Mouse (Mus musculus) adrenal gland, adult 18-20 months (tissue): Measurements from ENCODE around the gene Fndc7. TPM values are rescaled to one million over a fixed set of nuclear protein-coding genes. Genes with fewer than 3 reads are reported as not detected.
"Not testable (repeated sequence)": the region's sequence is repeated elsewhere in the genome, so short reads cannot be mapped to it uniquely, and the experiment has no call there.

Source experiments
- DNase-seq, 2 experiments: peaks; one replicate each; pipeline ENCODE4 v3.0.0; 2021 to 2022; ENCODE audit warnings: low spot score in 2 of 2
- total RNA-seq, 2 experiments: library from RNA; stranded (reverse); gene quantifications; 1 replicate in 1 of 2; 2 replicates in 1 of 2; pipeline ENCODE4 v1.2.3; 2021

The Fndc7 gene
- total RNA-seq, 2 experiments from 2014 or later = 0.43 to 0.74 TPM

DNA sequence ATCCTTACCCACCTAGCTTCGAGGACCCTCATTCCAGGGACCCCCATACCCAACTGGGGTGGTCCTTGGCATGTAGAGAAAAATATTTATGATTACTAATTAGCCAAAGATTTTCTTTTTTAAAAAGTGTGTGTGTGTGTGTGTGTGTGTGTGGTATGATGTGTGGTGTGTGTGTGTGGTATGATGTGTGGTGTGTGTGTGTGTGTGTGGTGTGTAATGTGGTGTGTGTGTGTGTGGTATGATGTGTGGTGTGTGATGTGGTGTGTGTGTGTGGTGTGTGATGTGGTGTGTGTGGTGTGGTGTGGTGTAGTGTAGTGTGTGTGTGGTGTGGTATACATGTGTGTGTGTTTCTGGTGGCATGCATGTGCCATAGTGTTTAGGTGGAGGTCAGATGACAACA, 2.3 kb upstream of the Fndc7 start:
- DNase-seq = no peak

DNA sequence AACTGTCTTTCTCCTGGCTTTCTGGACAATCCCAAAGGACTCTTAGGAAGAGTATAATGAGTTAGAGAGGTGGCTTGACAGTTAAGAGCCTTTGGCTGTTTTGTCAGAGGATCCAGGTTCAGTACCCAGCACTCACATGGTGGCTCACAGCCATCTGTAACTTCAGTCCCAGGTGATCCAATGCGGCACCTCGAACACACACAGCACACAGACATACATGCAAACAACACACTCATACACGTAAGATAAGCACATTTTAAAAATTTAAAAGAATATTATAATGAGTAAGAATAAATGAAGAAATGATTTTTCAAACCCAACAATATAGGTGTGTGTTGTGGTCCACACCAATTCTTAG, 2.2 kb downstream of the Fndc7 start:
- DNase-seq = no peak

DNA sequence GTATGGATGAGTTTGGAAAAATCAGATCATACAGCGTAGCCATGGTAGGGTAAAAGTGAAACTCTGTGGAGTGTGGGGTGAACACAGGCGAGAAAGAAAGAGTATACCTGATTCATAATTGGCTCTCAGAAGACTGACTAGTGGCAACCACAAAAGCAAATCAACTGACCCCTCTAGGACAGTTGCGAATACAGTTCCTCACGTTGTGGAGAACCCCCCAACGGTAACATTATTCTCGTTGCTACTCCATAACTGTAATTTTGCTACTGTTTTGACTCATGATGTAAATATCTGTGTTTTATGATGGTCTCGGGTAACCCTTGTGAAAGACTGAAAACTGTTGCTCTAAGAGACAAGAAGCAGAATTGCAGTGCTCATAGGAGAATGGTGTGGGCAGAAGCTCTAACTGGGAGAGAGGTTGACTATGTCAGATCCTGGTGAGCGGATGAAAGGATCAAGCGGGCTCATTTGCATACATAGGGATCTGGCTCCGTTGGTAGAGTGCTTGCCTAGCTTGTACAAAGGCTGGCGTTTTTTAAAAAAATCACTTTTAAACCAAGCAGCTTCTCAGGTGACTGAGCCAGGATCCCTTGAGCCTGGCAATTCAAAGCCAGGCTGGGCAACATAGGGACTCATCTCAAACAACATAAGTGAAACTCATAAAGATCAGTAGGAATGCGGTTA, 2.7 kb downstream of the Fndc7 start:
- no peak for DNase-seq

DNA sequence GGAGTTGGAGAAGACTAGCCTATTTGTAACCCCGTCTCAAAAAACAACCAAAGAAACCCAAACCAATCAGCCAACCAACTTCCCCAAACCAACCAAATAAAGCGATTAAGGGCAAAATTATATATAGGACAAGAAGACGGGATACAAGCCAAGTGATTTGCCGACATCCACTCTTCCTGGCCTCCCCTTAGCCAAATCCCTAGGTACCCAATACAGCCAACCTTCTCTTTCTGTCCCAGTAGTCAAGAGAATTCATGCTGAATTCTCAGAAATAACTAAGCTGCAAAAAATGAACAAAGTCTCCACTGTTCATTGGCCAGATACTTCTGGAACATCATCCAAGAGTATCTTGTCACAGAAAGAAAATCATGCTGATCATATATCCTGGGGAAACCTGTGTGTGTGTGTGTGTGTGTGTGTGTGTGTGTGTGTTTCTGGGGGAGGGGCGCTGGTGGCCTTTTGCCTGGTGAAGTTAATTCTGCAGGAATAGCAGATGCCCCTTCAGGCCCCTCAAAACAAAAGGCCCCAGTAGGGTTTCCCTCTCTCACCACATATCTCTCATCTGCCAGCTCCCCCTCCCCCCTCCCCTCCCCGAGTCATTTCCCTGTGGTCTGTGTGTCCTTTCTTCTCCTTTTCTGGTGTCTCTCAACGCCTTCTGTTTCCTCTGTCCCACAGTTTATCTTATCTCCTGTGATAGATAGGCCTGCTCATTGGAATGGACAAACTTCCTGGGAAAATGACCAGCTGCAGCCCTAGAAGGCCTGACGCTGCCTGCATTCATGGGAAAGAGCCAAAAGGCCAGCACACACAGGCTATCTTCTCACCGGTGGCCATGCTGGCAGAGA, 3.9 kb downstream of the Fndc7 start:
- no peak for DNase-seq

DNA sequence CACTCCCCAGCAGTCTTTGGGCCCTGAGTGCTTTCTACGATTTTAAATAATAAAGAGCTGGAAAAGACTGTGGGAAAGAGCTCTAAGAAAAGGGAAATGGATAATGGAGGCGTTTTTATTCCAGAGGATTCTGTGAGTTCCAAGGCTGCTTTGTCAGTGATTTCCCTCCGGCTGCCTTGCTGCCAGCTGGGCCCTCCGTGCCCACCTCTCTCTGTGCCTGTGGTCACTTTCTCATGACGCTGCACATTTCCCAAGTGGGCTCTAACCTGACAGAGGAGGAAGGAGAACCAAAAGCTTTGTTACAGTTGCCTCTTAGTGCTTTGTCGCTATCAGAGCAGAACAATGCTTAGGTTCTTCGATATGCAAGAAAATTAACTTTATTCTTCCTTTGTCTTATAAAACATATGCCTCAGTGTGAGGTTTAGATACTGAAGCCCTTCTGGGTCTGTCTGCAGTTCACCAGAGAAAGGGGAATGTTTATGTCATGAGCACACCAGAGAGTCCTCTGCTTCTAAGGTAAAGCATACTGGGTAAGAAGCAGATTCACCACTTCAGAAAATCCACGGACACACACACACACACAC, 5.0 kb downstream of the Fndc7 start:
- DNase-seq = no peak

DNA sequence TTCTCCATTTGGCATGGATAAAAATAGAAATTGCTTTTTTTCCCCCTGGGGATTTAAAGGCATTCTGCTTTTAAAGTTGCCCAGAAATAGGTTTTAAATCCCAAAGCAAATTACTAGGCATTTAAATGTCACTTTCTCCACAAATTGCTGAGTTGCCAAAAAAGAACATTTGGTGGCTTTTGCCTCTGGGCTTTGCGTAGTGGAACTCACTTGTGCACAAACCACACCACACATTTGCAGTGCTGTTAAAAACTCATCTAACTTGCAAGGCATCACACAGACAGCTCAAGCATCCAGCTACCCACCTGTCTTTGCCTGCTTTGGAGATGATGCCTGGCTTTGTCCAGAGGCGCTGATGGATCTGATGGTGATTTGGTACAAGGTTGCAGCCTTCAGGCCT, 6.7 kb downstream of the Fndc7 start:
- no peak for DNase-seq

DNA sequence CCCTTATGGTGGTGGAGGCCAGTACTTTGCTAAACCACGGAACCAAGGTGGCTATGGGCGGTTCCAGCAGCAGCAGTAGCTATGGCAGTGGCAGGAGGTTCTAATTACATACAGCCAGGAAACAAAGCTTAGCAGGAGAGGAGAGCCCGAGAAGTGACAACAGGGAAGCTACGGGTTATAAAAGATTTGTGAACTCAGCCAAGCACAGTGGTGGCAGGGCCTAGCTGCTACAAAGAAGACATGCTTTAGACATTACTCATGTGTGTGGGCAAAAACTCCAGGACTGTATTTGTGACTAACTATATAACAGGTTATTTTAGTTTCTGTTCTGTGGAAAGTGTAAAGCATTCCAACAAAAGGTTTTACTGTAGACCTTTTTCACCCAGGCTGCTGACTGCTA, 7.9 kb downstream of the Fndc7 start:
- DNase-seq = not testable (repeated sequence)

DNA sequence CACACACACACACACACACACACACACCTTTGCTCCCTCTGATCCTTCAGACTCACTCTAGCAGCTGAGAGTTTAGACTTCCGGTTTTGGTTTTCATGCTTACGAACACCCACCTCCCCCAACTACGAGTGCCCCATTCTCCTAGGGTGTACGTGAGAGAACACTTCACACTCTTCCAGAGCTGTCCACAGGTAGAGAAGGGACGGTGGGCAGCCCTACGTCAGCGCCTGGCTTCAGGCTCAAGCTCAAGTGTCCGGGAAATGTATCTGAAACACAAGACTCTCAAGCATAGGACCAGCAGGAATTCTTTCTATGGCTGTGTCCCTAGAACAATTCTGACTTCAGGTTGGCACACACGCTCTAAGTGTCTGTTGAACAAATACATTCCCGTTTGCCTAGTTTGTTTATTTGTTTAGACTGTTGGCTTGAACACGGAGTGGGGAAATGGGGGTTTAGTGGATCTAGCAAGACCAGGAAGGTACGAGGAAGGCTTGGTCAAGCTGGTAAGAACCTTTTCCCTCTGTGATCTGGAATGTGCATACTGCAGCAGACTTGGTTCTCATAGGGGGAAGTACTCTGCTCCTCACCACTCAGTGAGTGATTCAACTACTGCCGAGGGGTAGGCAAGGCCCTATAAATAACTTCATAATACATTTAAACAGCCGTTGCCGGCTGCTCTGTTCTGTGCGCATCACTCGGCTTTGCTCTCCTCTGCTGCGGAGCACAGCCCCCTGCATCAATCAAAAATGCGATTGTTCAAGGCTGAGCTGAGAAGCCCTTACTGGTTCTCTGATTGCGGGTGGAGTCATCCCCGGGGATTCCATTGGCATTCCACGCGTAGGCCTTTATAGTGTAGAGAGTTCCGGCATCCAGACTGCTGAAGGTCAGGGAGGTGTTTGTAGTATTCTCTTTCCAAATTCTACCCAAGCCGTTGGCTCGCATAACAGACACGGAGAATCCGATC, 9.0 kb downstream of the Fndc7 start:
- peak in 1 of 2 experiments; percentile 35 for DNase-seq

DNA sequence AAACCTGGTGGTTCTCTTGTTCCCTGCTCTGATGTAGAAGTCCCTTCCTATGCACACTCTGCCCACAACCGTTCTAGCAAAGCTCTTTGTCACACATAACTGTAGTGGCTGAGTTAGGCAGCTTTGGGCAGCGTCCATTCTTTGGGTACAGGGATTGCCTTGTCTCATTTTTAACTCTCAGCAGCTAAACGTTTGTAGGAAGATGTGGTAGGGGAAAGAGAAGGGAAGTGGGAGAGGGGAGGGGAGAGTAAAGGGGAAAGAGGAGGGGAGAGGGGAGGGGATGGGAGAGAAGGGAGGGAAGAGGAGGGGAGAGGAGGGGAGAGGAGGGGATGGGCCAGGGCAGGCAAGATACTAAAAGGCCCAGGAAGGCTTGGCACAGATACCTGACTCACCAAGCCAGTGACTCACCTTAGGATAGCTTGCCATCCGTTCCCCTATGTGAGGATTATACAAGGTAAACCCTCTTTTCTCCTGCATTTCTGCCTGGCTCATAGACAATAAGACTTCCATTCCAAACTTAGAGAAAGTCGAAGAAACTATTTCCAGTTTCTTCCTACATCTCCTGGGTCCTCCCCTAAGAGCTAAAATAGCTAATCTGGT, 9.9 kb downstream of the Fndc7 start:
- DNase-seq = no peak

DNA sequence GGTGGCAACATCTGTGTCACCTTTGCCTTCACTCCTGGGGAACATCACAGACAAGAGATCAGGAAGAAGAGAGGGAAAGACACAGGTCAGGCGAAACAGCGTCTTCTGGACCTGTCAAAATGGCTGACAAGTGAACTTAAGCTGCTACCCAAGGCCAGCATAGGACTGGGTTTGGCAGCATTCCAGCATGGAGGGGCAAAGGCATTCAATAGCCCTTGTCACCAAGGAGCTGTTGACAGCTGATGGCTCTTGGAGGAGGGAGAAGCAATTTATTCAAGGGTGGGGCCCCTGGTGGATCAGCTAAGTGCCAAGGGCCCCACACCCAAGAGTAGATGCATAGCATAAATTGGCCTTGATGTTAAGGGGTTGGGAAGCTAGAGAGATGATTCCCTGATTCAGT, 10.7 kb downstream of the Fndc7 start:
- no peak for DNase-seq

DNA sequence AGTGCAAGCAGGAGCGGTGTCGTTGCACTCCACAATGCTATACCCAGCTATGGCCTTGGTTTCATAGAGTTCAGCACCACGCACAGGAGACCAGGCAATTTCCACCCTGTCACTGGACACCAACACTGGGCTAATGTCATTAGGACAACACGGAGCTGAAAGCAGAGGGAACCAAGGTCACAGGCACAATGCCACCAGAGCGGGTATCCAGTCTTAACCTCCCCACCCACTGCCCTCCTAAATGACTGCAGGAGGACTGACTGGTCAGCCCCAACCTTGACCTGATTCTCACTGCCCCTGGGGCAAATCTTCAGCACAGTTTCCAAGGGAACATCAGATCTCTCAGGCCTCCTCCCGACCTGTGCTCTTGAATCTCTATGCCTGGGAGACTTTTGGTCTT, 19.2 kb downstream of the Fndc7 start:
- DNase-seq = peak in 1 of 2 experiments; percentile 30

DNA sequence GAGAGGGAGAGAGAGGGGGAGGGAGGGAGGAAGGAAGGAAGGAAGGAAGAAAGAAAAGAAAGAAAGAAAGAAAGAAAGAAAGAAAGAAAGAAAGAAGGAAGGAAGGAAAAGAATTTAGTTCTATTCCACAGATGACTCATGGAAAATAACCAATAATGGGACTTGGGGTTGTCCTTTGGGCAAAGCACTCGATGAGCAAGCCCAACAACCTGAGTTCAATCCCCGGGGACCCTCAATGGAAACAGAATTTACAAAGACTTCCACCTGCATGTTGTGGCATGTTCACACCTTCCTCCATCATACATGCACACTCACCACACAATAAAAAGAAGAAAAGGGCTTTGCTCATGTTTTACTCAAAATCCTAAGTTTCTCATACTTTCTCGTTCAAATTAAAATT, 22.4 kb downstream of the Fndc7 start:
- no peak for DNase-seq

DNA sequence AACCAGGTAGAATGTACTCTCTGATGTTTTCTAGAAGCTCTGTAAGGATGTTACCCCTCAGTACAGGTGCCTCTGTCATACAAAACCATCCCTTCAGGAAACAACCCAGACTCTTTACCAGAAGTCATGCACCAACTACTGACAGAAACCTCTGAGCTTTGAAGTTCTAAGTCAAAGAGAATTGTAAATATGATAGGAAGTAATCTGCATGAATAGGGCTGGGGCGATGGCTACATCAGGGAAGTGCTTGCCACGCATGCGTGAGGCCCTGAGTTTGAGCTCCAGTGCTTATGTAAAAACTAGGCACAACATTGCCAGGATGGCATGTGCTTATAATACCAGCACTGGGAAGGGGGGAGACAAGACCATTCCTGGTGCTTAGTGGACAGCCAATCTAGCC, 24.1 kb downstream of the Fndc7 start:
- no peak for DNase-seq

DNA sequence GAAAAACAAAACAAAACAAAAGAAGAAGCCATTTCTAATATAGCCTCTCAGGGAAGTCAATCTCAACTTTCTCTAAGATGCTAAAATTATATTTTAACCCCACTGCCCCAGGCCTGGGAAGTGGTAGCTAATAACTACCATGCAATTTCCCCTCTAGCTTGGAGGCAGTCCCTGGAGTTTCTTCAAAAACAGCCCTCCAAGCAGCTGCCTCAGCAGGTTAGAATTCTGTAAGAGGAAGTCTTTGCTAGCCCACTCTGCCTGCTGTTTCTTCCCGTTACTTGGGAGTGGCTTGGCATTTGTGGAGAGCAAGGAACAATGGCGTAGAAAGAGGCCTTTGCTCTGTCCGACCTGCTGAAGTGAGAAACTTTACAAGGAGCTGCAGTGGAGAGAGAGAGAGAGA, 24.7 kb downstream of the Fndc7 start:
- no peak for DNase-seq

DNA sequence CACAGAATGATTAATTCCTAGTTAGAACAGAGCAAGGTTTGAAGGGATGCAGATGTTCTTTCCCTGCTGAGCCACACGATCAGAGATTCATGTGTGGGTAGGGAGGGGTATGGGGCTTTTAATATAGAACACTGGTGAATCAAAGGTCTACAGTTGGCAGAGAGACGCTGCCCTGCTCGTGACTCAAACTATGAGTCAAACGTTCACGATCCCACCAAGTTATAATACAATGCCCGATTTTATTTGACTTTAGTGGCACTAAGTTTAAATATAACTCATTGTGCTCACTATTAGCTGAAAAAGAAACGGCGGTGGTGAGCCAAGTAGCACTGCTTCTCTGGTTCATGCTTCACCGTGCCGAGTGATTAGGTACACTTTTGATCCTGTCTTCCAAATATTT, 26.7 kb downstream of the Fndc7 start:
- no peak for DNase-seq

DNA sequence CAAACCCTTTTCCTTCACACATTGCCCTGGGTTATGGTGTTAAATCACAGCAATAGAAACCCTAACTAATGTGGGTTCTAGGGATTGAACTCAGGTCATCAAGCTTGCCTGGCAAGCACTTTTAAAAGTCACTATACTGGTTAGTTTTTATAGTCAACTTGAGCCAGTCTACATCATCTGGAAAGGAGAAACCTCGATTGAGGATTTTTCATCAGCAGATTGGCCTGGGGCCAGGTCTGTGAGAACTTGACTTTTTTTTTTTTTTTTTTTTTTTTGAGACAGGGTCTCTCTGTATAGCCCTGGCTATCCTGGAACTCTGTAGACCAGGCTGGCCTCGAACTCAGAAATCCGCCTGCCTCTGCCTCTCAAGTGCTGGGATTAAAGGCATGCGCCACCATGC, 27.5 kb downstream of the Fndc7 start:
- DNase-seq = not testable (repeated sequence)

DNA sequence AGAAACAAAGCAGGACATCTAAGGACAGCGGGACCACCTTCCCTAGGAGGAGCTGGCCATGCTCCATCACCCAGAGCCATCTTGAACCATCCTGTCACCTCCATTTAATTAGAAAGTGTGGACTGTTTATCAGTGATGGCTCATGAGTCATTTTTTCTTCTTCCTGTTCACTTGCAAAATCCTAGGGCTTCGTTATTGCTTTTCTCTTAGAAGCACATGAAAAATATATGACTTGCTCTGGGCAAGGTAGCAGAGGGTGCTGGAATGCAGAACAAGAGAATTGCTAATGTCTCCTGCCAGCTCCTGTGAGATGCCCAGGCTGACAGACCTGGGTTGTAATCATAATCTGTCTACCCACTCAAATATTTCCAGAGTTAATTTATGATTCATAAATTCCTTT, 29.0 kb downstream of the Fndc7 start:
- no peak for DNase-seq

DNA sequence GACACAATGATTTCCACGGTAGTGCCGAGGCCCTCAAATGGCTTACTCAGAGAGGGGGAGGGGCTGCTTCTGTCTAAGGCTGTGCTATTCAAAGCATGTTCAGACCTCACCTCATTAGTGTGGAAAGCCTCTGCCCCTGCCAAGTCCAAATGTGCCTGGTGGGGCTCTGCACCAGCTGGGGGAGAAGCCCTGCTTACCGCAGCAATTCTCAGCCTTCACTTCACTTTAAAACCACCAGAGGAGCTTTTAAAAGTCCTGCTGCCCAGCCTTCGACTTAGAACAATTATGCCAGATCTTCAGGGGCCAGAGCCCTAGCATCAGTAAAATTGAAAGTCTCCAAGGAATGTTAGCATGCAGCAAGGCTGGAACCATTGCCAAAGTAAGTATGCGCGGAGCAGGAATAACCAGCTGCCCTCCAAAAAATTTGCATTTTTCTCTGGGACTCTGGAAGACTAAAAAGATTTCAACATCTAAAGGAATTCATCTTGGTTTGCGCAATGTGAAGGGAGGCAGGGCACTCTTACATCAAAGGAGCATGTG, 31.5 kb downstream of the Fndc7 start:
- no peak for DNase-seq

DNA sequence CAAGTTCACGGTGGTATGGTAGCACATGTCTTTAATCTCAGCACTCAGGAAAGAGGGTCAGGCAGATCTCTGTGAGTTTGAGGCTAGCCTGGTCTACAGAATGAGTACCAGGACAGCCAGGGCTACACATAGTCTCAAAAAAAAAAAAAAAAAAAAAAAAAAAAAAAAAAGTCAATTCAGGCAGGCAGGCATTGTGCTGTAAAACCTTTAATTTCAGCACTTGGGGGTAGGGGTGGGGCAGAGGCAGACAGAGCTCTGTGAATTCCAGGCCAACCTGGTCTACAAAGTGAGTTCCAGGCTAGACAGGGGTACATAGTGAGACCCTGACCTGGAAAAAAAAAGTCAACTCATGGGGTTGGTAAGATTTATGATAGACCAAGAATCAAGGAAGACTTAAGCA, 32.1 kb downstream of the Fndc7 start:
- DNase-seq = no peak

DNA sequence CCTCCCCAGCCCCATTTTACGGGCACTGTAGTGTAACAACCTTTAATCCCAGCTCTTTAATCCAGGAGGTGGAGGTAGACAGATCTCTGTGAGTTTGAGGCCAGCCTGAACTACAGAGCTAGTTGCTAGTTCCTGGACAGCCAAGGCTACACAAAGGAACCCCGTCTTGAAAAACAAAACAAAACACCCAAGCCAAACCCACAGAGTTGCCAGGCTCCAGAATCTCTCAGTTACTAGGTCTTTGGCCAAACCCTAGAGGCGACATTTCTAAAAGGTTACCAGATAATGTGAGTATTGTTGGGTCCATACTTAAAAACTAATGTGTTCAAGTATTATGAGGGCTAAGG, 32.7 kb downstream of the Fndc7 start:
- no peak for DNase-seq
